Mouse (Mus musculus): Measurements from ENCODE around the gene Gsto2.
A peak's percentile ranks its signal among the peaks of the same experiment; 100 is the strongest.

Gene Gsto2

GRCm38 (mm10) chr19:47918455-47919101, 53.2 kb downstream of the Gsto2 start:
- DNase-seq (ENCODE audit: extremely low read depth, insufficient read length, low spot score), result no peak

- peak; percentile 97 for DNase-seq (ENCODE audit: extremely low read depth, insufficient read length, low spot score)
Measured at GRCm38 (mm10) chr19:47919126-47919965, 54.0 kb downstream of the Gsto2 start, which contains the start of the genes Cfap43 and Itprip. Gene Cfap43 (minus strand): TSS chr19:47919287. Gene Itprip (minus strand): TSS chr19:47919299.

- peak; percentile 44 for DNase-seq (ENCODE audit: extremely low read depth, insufficient read length, low spot score)
Measured at GRCm38 (mm10) chr19:47919966-47920375, 54.6 kb downstream of the Gsto2 start.

GRCm38 (mm10) chr19:47925819-47926218, 60.5 kb downstream of the Gsto2 start:
- no peak for DNase-seq (ENCODE audit: extremely low read depth, insufficient read length, low spot score)

GRCm38 (mm10) chr19:47927032-47927431, 61.7 kb downstream of the Gsto2 start:
- DNase-seq (ENCODE audit: extremely low read depth, insufficient read length, low spot score), result no peak

- DNase-seq (ENCODE audit: extremely low read depth, insufficient read length, low spot score), result no peak
Measured at GRCm38 (mm10) chr19:47929043-47929442, 63.7 kb downstream of the Gsto2 start.

- DNase-seq (ENCODE audit: extremely low read depth, insufficient read length, low spot score), result no peak
Measured at GRCm38 (mm10) chr19:47931982-47932638, 66.8 kb downstream of the Gsto2 start.

GRCm38 (mm10) chr19:47934146-47934545, 68.8 kb downstream of the Gsto2 start:
- DNase-seq (ENCODE audit: extremely low read depth, insufficient read length, low spot score), result no peak

- DNase-seq (ENCODE audit: extremely low read depth, insufficient read length, low spot score), result no peak
Measured at GRCm38 (mm10) chr19:47934636-47935238, 69.4 kb downstream of the Gsto2 start.

GRCm38 (mm10) chr19:47935530-47935929, 70.2 kb downstream of the Gsto2 start:
- no peak for DNase-seq (ENCODE audit: extremely low read depth, insufficient read length, low spot score)
